Mouse (Mus musculus) hindbrain, embryonic 10.5 days (tissue): ENCODE measurements around the gene Gm13275. TPM values are rescaled to one million over a fixed set of nuclear protein-coding genes. Genes with fewer than 3 reads are reported as not detected.
"Not testable (repeated sequence)": the region's sequence is repeated elsewhere in the genome, so short reads cannot be mapped to it uniquely, and the experiment has no call there.

Experiments
- DNase-seq: peaks from one replicate; pipeline ENCODE4 v3.0.0-alpha.2; 2017; ENCODE audit warnings: low spot score
- H3K27ac ChIP-seq: fragments of 300-500 bp; sonication (generic); 2 replicates; pipeline ENCODE4 v1.5.1; 2016; ENCODE audit warnings: mild to moderate bottlenecking, moderate library complexity
- H3K27me3 ChIP-seq: fragments of 300-500 bp; sonication (generic); 2 replicates; pipeline ENCODE4 v1.6.1; 2016; ENCODE audit warnings: mild to moderate bottlenecking; ENCODE audit not compliant: poor library complexity, insufficient read depth, severe bottlenecking
- H3K36me3 ChIP-seq: fragments of 300-500 bp; sonication (generic); 2 replicates; pipeline ENCODE4 v1.6.1; 2016; ENCODE audit warnings: mild to moderate bottlenecking, moderate library complexity
- H3K4me1 ChIP-seq: fragments of 300-500 bp; sonication (generic); replicated peaks from 2 replicates; pipeline ENCODE4 v1.6.1; 2016; ENCODE audit warnings: mild to moderate bottlenecking
- H3K4me3 ChIP-seq: fragments of 300-500 bp; sonication (generic); 2 replicates; pipeline ENCODE4 v1.5.1; 2016; ENCODE audit warnings: mild to moderate bottlenecking, moderate library complexity
- H3K9me3 ChIP-seq: fragments of 300-500 bp; sonication (generic); 2 replicates; pipeline ENCODE4 v1.6.1; 2016; ENCODE audit warnings: mild to moderate bottlenecking, moderate library complexity
- WGBS: fragments of 180-500 bp; shearing (Covaris S2); methylation state at CpG from one replicate; pipeline ENCODE4 v1.1.7; 2016; 5-methylcytosine and 5-hydroxymethylcytosine counted together
- polyA plus RNA-seq: library from polyadenylated mRNA; unstranded; fragments of >200 nt; fragmentation: Nextera tagmentation; extraction: Ambion mirVana; gene quantifications from 2 replicates; pipeline ENCODE4 v1.2.1, GENCODE M21; 2016

The Gm13275 gene
- polyA plus RNA-seq, 1 experiment from 2014 or later, result not detected

GRCm38 (mm10) chr4:88776622-88777021 lies 17.7 kb upstream of the Gm13275 start, which contains the start of gene Gm13289:
Gene Gm13289 (plus strand): TSS chr4:88776922.
- not testable (repeated sequence) for H3K27me3 ChIP-seq, H3K36me3 ChIP-seq, DNase-seq, H3K4me1 ChIP-seq, H3K27ac ChIP-seq, H3K4me3 ChIP-seq, H3K9me3 ChIP-seq
- WGBS, result no CpG with 5 or more reads among the region's 29 CpGs

GRCm38 (mm10) chr4:88779550-88779949 lies 14.7 kb upstream of the Gm13275 start, which contains the start of gene Gm13272:
Gene Gm13272 (plus strand): TSS chr4:88779850.
- not testable (repeated sequence) for DNase-seq, H3K9me3 ChIP-seq, H3K4me1 ChIP-seq, H3K27me3 ChIP-seq, H3K36me3 ChIP-seq, H3K4me3 ChIP-seq, H3K27ac ChIP-seq
- no CpG with 5 or more reads among the region's 29 CpGs for WGBS

GRCm38 (mm10) chr4:88780320-88780719 lies 14.0 kb upstream of the Gm13275 start:
- not testable (repeated sequence) for H3K4me1 ChIP-seq, H3K27ac ChIP-seq, H3K27me3 ChIP-seq, H3K4me3 ChIP-seq, H3K9me3 ChIP-seq, H3K36me3 ChIP-seq, DNase-seq
- WGBS, result 42% methylated on average over 16 of the region's 18 CpGs

DNA sequence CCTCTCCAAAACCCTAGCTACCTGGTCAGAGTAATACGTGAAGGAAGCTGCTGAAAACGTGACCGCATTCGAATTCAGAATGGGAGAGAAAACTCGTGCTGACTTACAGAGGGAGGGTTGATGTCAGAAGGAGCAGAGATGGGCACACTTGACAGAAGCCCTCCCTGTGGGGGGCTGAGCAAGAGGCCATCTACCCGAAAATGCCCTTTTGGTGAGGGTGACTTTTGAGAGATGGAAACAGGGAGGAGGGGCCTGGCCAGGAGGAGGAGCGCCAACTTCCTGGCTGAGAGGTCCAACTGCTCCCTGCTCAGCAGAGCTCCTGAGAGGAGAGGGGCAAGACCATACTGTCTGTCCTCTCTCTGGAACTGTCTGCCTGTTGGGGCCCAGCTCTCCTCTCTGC lies 12.5 kb upstream of the Gm13275 start, which contains the start of gene Ifnz:
Gene Ifnz (plus strand): TSS at position 301 of the 400 bp plus-strand sequence.
- not testable (repeated sequence) for H3K4me1 ChIP-seq, H3K27ac ChIP-seq, H3K36me3 ChIP-seq, DNase-seq, H3K27me3 ChIP-seq, H3K9me3 ChIP-seq
- WGBS, result 24% methylated on average over 5 of the region's 7 CpGs
- 0 out of 2 replicates have a peak within 1 kb of the TSS, but pooled peaks have one; percentile 29 for H3K4me3 ChIP-seq

GRCm38 (mm10) chr4:88782335-88782734 lies 12.0 kb upstream of the Gm13275 start:
- DNase-seq, H3K27me3 ChIP-seq, H3K9me3 ChIP-seq, H3K4me1 ChIP-seq, H3K27ac ChIP-seq, H3K36me3 ChIP-seq: not testable (repeated sequence)
- WGBS, result 0% methylated on average over 18 of the region's 31 CpGs
- 0 out of 2 replicates have a peak overlapping the region, but pooled peaks have one; percentile 29 for H3K4me3 ChIP-seq

DNA sequence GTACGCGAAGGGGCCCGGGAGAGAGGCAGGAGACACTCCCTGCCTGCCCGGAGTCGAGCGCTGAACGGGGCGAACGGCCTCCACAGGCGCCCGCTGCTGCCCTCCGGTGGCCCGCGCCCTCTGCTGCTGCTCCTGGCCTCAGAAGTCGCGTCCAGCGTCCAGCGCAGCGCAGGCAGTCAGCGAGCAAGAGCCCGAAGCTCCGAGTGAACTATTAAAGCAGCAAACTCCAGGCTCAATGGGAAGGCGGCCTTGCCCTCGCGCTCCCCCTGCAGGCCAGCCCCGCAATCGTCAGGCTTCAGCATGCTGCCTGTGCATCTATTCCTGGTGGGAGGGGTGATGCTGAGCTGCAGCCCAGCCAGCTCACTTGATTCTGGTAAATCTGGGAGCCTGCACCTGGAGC lies 8.9 kb upstream of the Gm13275 start, which contains the start of gene Gm13276:
Gene Gm13276 (plus strand): TSS at position 301 of the 400 bp plus-strand sequence.
- H3K9me3 ChIP-seq, DNase-seq, H3K4me1 ChIP-seq, H3K4me3 ChIP-seq, H3K27ac ChIP-seq, H3K36me3 ChIP-seq, H3K27me3 ChIP-seq: not testable (repeated sequence)
- no CpG with 5 or more reads among the region's 27 CpGs for WGBS

- not testable (repeated sequence) for H3K27ac ChIP-seq, H3K4me1 ChIP-seq, H3K9me3 ChIP-seq, DNase-seq, H3K27me3 ChIP-seq, H3K4me3 ChIP-seq, H3K36me3 ChIP-seq
- 0% methylated on average over 5 of the region's 28 CpGs for WGBS
Observed at GRCm38 (mm10) chr4:88788402-88788801, 5.9 kb upstream of the Gm13275 start, which contains the start of gene Gm13277. Gene Gm13277 (plus strand): TSS chr4:88788632.

DNA sequence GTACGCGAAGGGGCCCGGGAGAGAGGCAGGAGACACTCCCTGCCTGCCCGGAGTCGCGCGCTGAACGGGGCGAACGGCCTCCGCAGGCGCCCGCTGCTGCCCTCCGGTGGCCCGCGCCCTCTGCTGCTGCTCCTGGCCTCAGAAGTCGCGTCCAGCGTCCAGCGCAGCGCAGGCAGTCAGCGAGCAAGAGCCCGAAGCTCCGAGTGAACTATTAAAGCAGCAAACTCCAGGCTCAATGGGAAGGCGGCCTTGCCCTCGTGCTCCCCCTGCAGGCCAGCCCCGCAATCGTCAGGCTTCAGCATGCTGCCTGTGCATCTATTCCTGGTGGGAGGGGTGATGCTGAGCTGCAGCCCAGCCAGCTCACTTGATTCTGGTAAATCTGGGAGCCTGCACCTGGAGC lies 3.0 kb upstream of the Gm13275 start, which contains the start of gene Gm13278:
Gene Gm13278 (plus strand): TSS at position 301 of the 400 bp plus-strand sequence.
- H3K27ac ChIP-seq, DNase-seq, H3K9me3 ChIP-seq, H3K27me3 ChIP-seq, H3K4me1 ChIP-seq, H3K36me3 ChIP-seq, H3K4me3 ChIP-seq: not testable (repeated sequence)
- no CpG with 5 or more reads among the region's 28 CpGs for WGBS

DNA sequence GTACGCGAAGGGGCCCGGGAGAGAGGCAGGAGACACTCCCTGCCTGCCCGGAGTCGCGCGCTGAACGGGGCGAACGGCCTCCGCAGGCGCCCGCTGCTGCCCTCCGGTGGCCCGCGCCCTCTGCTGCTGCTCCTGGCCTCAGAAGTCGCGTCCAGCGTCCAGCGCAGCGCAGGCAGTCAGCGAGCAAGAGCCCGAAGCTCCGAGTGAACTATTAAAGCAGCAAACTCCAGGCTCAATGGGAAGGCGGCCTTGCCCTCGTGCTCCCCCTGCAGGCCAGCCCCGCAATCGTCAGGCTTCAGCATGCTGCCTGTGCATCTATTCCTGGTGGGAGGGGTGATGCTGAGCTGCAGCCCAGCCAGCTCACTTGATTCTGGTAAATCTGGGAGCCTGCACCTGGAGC lies 2.8 kb downstream of the Gm13275 start, which contains the start of gene Gm13279:
Gene Gm13279 (plus strand): TSS at position 301 of the 400 bp plus-strand sequence.
- not testable (repeated sequence) for H3K36me3 ChIP-seq, DNase-seq, H3K27me3 ChIP-seq, H3K27ac ChIP-seq, H3K4me1 ChIP-seq, H3K4me3 ChIP-seq, H3K9me3 ChIP-seq
- no CpG with 5 or more reads among the region's 28 CpGs for WGBS

DNA sequence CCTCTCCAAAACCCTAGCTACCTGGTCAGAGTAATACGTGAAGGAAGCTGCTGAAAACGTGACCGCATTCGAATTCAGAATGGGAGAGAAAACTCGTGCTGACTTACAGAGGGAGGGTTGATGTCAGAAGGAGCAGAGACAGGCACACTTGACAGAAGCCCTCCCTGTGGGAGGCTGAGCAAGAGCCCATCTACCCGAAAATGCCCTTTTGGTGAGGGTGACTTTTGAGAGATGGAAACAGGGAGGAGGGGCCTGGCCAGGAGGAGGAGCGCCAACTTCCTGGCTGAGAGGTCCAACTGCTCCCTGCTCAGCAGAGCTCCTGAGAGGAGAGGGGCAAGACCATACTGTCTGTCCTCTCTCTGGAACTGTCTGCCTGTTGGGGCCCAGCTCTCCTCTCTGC lies 5.1 kb downstream of the Gm13275 start, which contains the start of gene Gm13285:
Gene Gm13285 (plus strand): TSS at position 301 of the 400 bp plus-strand sequence.
- H3K27me3 ChIP-seq, H3K9me3 ChIP-seq, H3K36me3 ChIP-seq, H3K27ac ChIP-seq, H3K4me3 ChIP-seq, H3K4me1 ChIP-seq, DNase-seq: not testable (repeated sequence)
- WGBS, result 11% methylated on average over 6 of the region's 7 CpGs

DNA sequence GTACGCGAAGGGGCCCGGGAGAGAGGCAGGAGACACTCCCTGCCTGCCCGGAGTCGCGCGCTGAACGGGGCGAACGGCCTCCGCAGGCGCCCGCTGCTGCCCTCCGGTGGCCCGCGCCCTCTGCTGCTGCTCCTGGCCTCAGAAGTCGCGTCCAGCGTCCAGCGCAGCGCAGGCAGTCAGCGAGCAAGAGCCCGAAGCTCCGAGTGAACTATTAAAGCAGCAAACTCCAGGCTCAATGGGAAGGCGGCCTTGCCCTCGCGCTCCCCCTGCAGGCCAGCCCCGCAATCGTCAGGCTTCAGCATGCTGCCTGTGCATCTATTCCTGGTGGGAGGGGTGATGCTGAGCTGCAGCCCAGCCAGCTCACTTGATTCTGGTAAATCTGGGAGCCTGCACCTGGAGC lies 8.7 kb downstream of the Gm13275 start, which contains the start of gene Gm13287:
Gene Gm13287 (plus strand): TSS at position 301 of the 400 bp plus-strand sequence.
- H3K9me3 ChIP-seq, H3K36me3 ChIP-seq, H3K4me1 ChIP-seq, DNase-seq, H3K27ac ChIP-seq, H3K4me3 ChIP-seq: not testable (repeated sequence)
- H3K27me3 ChIP-seq, result peaks cover 13% of the 10 kb centered on the region; the same call in 1 of the 2 replicates
- no CpG with 5 or more reads among the region's 29 CpGs for WGBS

- H3K27me3 ChIP-seq, result peaks cover 15% of the 10 kb centered on the region; the same call in 1 of the 2 replicates
- H3K27ac ChIP-seq, H3K4me1 ChIP-seq, DNase-seq, H3K9me3 ChIP-seq, H3K36me3 ChIP-seq: not testable (repeated sequence)
- H3K4me3 ChIP-seq, result 0 out of 2 replicates have a peak within 1 kb of the TSS, but pooled peaks have one; percentile 27
- no CpG with 5 or more reads among the region's 8 CpGs for WGBS
Observed at GRCm38 (mm10) chr4:88805231-88805630, 10.9 kb downstream of the Gm13275 start, which contains the start of gene Gm13288. Gene Gm13288 (plus strand): TSS chr4:88805531.

DNA sequence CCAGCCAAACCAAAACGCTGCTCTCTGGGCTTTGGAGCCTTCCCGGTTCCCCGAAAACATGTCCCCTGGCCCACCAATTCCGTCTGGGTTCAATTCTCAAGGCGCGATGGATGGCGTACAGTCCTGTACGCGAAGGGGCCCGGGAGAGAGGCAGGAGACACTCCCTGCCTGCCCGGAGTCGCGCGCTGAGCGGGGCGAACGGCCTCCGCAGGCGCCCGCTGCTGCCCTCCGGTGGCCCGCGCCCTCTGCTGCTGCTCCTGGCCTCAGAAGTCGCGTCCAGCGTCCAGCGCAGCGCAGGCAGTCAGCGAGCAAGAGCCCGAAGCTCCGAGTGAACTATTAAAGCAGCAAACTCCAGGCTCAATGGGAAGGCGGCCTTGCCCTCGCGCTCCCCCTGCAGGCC lies 11.5 kb downstream of the Gm13275 start:
- not testable (repeated sequence) for H3K9me3 ChIP-seq, H3K27ac ChIP-seq, H3K36me3 ChIP-seq, H3K4me1 ChIP-seq, DNase-seq
- Histone ChIP-seq H3K27me3 (peaks cover 15% of the 10 kb centered on the region; the same call in 1 of the 2 replicates), H3K4me3 (0 out of 2 replicates have a peak overlapping the region, but pooled peaks have one; percentile 27)
- WGBS, result 0% methylated on average over 8 of the region's 34 CpGs
